In genomic region chr4:126275681-126276131, GRCm38 (mm10) we compare ENCODE assay signal across 13 mouse cellular contexts. TPM values are rescaled to one million over a fixed set of nuclear protein-coding genes. Genes with fewer than 3 reads are reported as not detected.
DNase-seq lines count a peak whose midpoint lies in the region; ATAC-seq and TF ChIP-seq lines count a peak whose summit lies in the region.
"Had no signal": no experiment of that assay in that cellular context is flagged by ENCODE, and none has a peak within 500 bp of the region (broad histone marks: within the 10 kb centered on the region; RNA-seq: fewer than 3 reads in every experiment).

No protein-coding gene starts in this region.

- H3K4me3 ChIP-seq in hindbrain, postnatal 0 days (ENCODE audit: low read length) = no peak overlapping the region
- no peak overlapping the region for H3K4me3 ChIP-seq in hindbrain, embryonic 14.5 days (replicated peaks; ENCODE audit: low read length)
- H3K4me3 ChIP-seq: megakaryocyte, embryonic 14.5 days had no signal

- no peaks in the 10 kb centered on the region for H3K9me3 ChIP-seq in hindbrain, postnatal 0 days (ENCODE audit: low read length)
- no peaks in the 10 kb centered on the region for H3K9me3 ChIP-seq in hindbrain, embryonic 14.5 days (ENCODE audit: control insufficient read depth, low read length)
- H3K9me3 ChIP-seq: megakaryocyte, embryonic 14.5 days had no signal

- no peak for TF ChIP-seq CTCF in hindbrain, postnatal 0 days (IDR thresholded peaks at IDR 0.05; ENCODE audit: low read depth)

- 61% methylated on average over 13 of the region's 13 CpGs for WGBS in hindbrain, postnatal 0 days
- 86% methylated on average over 13 of the region's 13 CpGs for WGBS in hindbrain, embryonic 14.5 days

- no peaks in the 10 kb centered on the region for H3K36me3 ChIP-seq in hindbrain, postnatal 0 days (ENCODE audit: insufficient read depth, low read length)
- H3K36me3 ChIP-seq in hindbrain, embryonic 14.5 days (replicated peaks; ENCODE audit: control insufficient read depth, insufficient read depth) = peaks cover 32% of the 10 kb centered on the region

- H3K4me2 ChIP-seq in hindbrain, postnatal 0 days (ENCODE audit: low read depth, low read length) = no peak overlapping the region
- no peak overlapping the region for H3K4me2 ChIP-seq in hindbrain, embryonic 14.5 days (replicated peaks)
- H3K4me2 ChIP-seq: liver, embryonic 11.5 days had no signal

- H3K4me1 ChIP-seq in hindbrain, postnatal 0 days (ENCODE audit: insufficient read depth, low read length) = peaks cover 4% of the 10 kb centered on the region; the same call in 1 of the 2 replicates
- H3K4me1 ChIP-seq in hindbrain, embryonic 14.5 days (replicated peaks; ENCODE audit: control insufficient read depth, insufficient read depth, low read length) = no peaks in the 10 kb centered on the region

- no peak overlapping the region for H3K9ac ChIP-seq in hindbrain, postnatal 0 days (replicated peaks; ENCODE audit: low read length)
- H3K9ac ChIP-seq in hindbrain, embryonic 14.5 days = no peak overlapping the region

- ATAC-seq in hindbrain, postnatal 0 days = peak; percentile 57
- ATAC-seq in hindbrain, embryonic 14.5 days (ENCODE audit: low FRiP score) = no peak
- no peak for ATAC-seq in megakaryocyte progenitor cell, adult 5-6 weeks (replicated peaks; ENCODE audit: poor library complexity)
- ATAC-seq: forebrain, embryonic 14.5 days had no signal

- no peak for DNase-seq in hindbrain, postnatal 0 days (ENCODE audit: low spot score)
- no peak for DNase-seq in hindbrain, embryonic 14.5 days (ENCODE audit: low spot score)
- peak; percentile 53 for DNase-seq in ovary, adult 18-20 months (ENCODE audit: low spot score)
- DNase-seq in ovary, postnatal 10 days (ENCODE audit: low spot score) = no peak
- DNase-seq in cerebellum, adult 9-11 months = peak; percentile 88
- DNase-seq in urinary bladder, postnatal 14 days (ENCODE audit: low spot score) = no peak
- DNase-seq: layer of hippocampus, postnatal 36 days; right cerebral cortex, postnatal 25 days had no signal

- H3K27ac ChIP-seq in hindbrain, postnatal 0 days = peak overlapping the region; percentile 48; the same call in 1 of the 2 replicates
- H3K27ac ChIP-seq in hindbrain, embryonic 14.5 days = no peak overlapping the region

- H3K27me3 ChIP-seq in hindbrain, postnatal 0 days (ENCODE audit: insufficient read depth, low read length) = no peaks in the 10 kb centered on the region
- no peaks in the 10 kb centered on the region for H3K27me3 ChIP-seq in hindbrain, embryonic 14.5 days (ENCODE audit: control insufficient read depth, insufficient read depth, low read length)

RNA-seq across cellular contexts. Expression of gene Col8a2, which starts 10.9 kb away (rescaled TPM):
- 11.6 and 17.7 TPM in 2 replicates for total RNA-seq in hindbrain, postnatal 0 days (2014; rRNA removed)
- 5.5 and 5.9 TPM in 2 replicates for polyA plus RNA-seq in hindbrain, postnatal 0 days (2015; fragmentation: Nextera tagmentation; extraction: Ambion mirVana)
- 8.1 and 9.9 TPM in 2 replicates for polyA plus RNA-seq in hindbrain, embryonic 14.5 days (2014; fragmentation: Nextera tagmentation; extraction: Ambion mirVana)
- not detected in 2 replicates for total RNA-seq in megakaryocyte progenitor cell, adult 5-6 weeks (2015)
- total RNA-seq in megakaryocyte progenitor cell, adult 5-6 weeks (2017) = not detected in 2 replicates
- total RNA-seq: hematopoietic stem cell, adult 5-6 weeks had no signal

RNA-seq across cellular contexts. Expression of gene Trappc3, which starts 13.6 kb away (rescaled TPM):
- total RNA-seq in hindbrain, postnatal 0 days (2014; rRNA removed) = 88.9 and 97.4 TPM in 2 replicates
- polyA plus RNA-seq in hindbrain, postnatal 0 days (2015; fragmentation: Nextera tagmentation; extraction: Ambion mirVana) = 187 and 188 TPM in 2 replicates
- 40.7 and 45.9 TPM in 2 replicates for polyA plus RNA-seq in hindbrain, embryonic 14.5 days (2014; fragmentation: Nextera tagmentation; extraction: Ambion mirVana)
- total RNA-seq in megakaryocyte progenitor cell, adult 5-6 weeks (2015) = 33.5 and 38.5 TPM in 2 replicates
- total RNA-seq in megakaryocyte progenitor cell, adult 5-6 weeks (2017) = 54.6 and 61.8 TPM in 2 replicates

RNA-seq across cellular contexts. Expression of gene Map7d1, which starts 19.6 kb away (rescaled TPM):
- 106 and 109 TPM in 2 replicates for total RNA-seq in hindbrain, postnatal 0 days (2014; rRNA removed)
- polyA plus RNA-seq in hindbrain, postnatal 0 days (2015; fragmentation: Nextera tagmentation; extraction: Ambion mirVana) = 51.0 and 54.6 TPM in 2 replicates
- polyA plus RNA-seq in hindbrain, embryonic 14.5 days (2014; fragmentation: Nextera tagmentation; extraction: Ambion mirVana) = 84.2 and 90.0 TPM in 2 replicates
- total RNA-seq in megakaryocyte progenitor cell, adult 5-6 weeks (2015) = 18.8 and 21.1 TPM in 2 replicates
- total RNA-seq in megakaryocyte progenitor cell, adult 5-6 weeks (2017) = 35.8 and 39.6 TPM in 2 replicates

RNA-seq across cellular contexts. Expression of gene Adprhl2, which starts 45.8 kb away (rescaled TPM):
- 64.0 and 73.9 TPM in 2 replicates for total RNA-seq in hindbrain, postnatal 0 days (2014; rRNA removed)
- 73.2 and 73.9 TPM in 2 replicates for polyA plus RNA-seq in hindbrain, postnatal 0 days (2015; fragmentation: Nextera tagmentation; extraction: Ambion mirVana)
- 56.4 and 57.9 TPM in 2 replicates for polyA plus RNA-seq in hindbrain, embryonic 14.5 days (2014; fragmentation: Nextera tagmentation; extraction: Ambion mirVana)
- 6.6 and 9.3 TPM in 2 replicates for total RNA-seq in megakaryocyte progenitor cell, adult 5-6 weeks (2015)
- 27.9 and 34.4 TPM in 2 replicates for total RNA-seq in megakaryocyte progenitor cell, adult 5-6 weeks (2017)

RNA-seq across cellular contexts. Expression of gene Tekt2, which starts 49.8 kb away (rescaled TPM):
- 2.9 and 25.7 TPM in 2 replicates for total RNA-seq in hindbrain, postnatal 0 days (2014; rRNA removed)
- 16.3 and 17.3 TPM in 2 replicates for polyA plus RNA-seq in hindbrain, postnatal 0 days (2015; fragmentation: Nextera tagmentation; extraction: Ambion mirVana)
- polyA plus RNA-seq in hindbrain, embryonic 14.5 days (2014; fragmentation: Nextera tagmentation; extraction: Ambion mirVana) = 7.2 and 8.2 TPM in 2 replicates
- total RNA-seq in megakaryocyte progenitor cell, adult 5-6 weeks (2015) = not detected in 2 replicates
- total RNA-seq in megakaryocyte progenitor cell, adult 5-6 weeks (2017) = not detected in 2 replicates
- total RNA-seq: hematopoietic stem cell, adult 5-6 weeks had no signal

Comparison
In these comparisons a context has a peak if more than half of its experiments do, and no peak if none do; other contexts are left out.
1. DNase-seq: peak in ovary, adult 18-20 months (single experiment) and cerebellum, adult 9-11 months (single experiment); none in hindbrain, postnatal 0 days (single experiment), hindbrain, embryonic 14.5 days (single experiment), ovary, postnatal 10 days (single experiment) and urinary bladder, postnatal 14 days (single experiment).
2. RNA of gene Col8a2, which starts 10.9 kb away (total RNA-seq): 11.6 to 17.7 TPM in hindbrain, postnatal 0 days; not detected in megakaryocyte progenitor cell, adult 5-6 weeks; every median in the first group is over 10 times any median in the second.